Mouse (Mus musculus) cerebellum, adult 11-12 months (tissue): ENCODE measurements around the gene Gm11077.

Experiments
- DNase-seq: peaks from one replicate; pipeline ENCODE4 v3.0.0; 2022

Gm11077 gene

GRCm38 (mm10) chr6:140729272-140729671 is at the start of gene Gm11077:
Gm11077 (plus strand) TSS chr6:140729284.
- no peak for DNase-seq

- DNase-seq = no peak
These were observed 48.4 kb upstream of the Gm11077 start for GRCm38 (mm10) chr6:140680713-140681112.

- DNase-seq = no peak
These were observed 46.3 kb upstream of the Gm11077 start for GRCm38 (mm10) chr6:140682829-140683228.

GRCm38 (mm10) chr6:140684403-140684802 is 44.7 kb upstream of the Gm11077 start:
- DNase-seq = no peak

- peak; percentile 50 for DNase-seq
These were observed 39.3 kb upstream of the Gm11077 start for GRCm38 (mm10) chr6:140689617-140690404.

- DNase-seq = no peak
These were observed 36.9 kb upstream of the Gm11077 start for GRCm38 (mm10) chr6:140692160-140692559.

- DNase-seq = no peak
These were observed 32.7 kb upstream of the Gm11077 start for GRCm38 (mm10) chr6:140696192-140696879.

GRCm38 (mm10) chr6:140697994-140698393 is 31.1 kb upstream of the Gm11077 start:
- DNase-seq = no peak

GRCm38 (mm10) chr6:140698596-140698995 is 30.5 kb upstream of the Gm11077 start:
- no peak for DNase-seq

GRCm38 (mm10) chr6:140701259-140701658 is 27.8 kb upstream of the Gm11077 start:
- DNase-seq = no peak

GRCm38 (mm10) chr6:140705132-140705531 is 24.0 kb upstream of the Gm11077 start:
- no peak for DNase-seq

GRCm38 (mm10) chr6:140706056-140706455 is 23.0 kb upstream of the Gm11077 start:
- no peak for DNase-seq

GRCm38 (mm10) chr6:140708059-140708458 is 21.0 kb upstream of the Gm11077 start:
- DNase-seq = no peak

GRCm38 (mm10) chr6:140709415-140710107 is 19.5 kb upstream of the Gm11077 start:
- no peak for DNase-seq

GRCm38 (mm10) chr6:140712754-140713153 is 16.3 kb upstream of the Gm11077 start:
- peak; percentile 63 for DNase-seq

GRCm38 (mm10) chr6:140714905-140715365 is 14.1 kb upstream of the Gm11077 start:
- peak; percentile 61 for DNase-seq

GRCm38 (mm10) chr6:140722058-140722457 is 7.0 kb upstream of the Gm11077 start:
- DNase-seq = no peak

GRCm38 (mm10) chr6:140730669-140731401 is 1.8 kb downstream of the Gm11077 start:
- no peak for DNase-seq

- peak; percentile 54 for DNase-seq
These were observed 2.3 kb downstream of the Gm11077 start for GRCm38 (mm10) chr6:140731402-140731730.

GRCm38 (mm10) chr6:140732971-140733640 is 4.0 kb downstream of the Gm11077 start:
- no peak for DNase-seq

- no peak for DNase-seq
These were observed 4.5 kb downstream of the Gm11077 start for GRCm38 (mm10) chr6:140733641-140733986.

GRCm38 (mm10) chr6:140745586-140745985 is 16.5 kb downstream of the Gm11077 start:
- no peak for DNase-seq
